Mouse (Mus musculus) erythroblast, embryonic 14.5 days (primary cell): ENCODE results near the gene Fbxl17.

Experiments used
- GATA1 ChIP-seq: IDR thresholded peaks from 2 replicates; pipeline ENCODE4 v1.6.1; 2012; ENCODE audit warnings: low read length, inconsistent platforms, mixed read lengths
- TAL1 ChIP-seq: IDR thresholded peaks from 3 replicates; pipeline ENCODE4 v1.6.1; 2012; ENCODE audit warnings: low read length, inconsistent platforms, mixed read lengths

DNA sequence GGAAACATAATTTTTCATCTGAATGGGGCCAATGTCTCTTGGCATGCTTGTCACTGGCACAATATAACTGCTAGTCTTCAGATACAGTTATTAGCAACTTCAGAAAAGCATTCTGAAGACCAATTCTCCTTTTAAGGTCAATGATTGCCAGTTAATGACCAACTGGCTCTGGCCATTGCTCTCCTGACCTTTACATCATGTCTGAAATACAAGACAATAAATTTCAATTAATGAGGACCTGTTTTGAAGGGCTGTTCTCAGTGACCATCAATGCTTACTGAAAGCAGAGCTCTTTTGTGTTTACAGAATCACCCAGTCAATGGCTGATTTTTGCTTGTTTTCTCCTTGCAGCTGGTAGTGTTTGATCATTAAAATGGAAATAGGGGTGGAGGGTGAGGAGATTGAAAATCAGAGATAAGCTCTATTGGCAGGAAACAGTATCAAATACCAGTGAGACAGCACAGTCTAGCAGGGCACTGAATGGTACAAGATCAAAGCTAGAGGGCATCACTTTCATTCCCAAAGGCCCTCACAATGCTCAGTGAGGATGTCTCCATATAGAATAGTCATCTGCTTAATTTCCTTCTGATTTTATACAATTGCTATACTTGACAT is 95.9 kb downstream of the Fbxl17 start:
- no peak for TF ChIP-seq TAL1
- no peak for TF ChIP-seq GATA1
